Mouse (Mus musculus) liver, embryonic 15.5 days (tissue): Measurements from ENCODE around the gene Hist2h2bb. TPM values are rescaled to one million over a fixed set of nuclear protein-coding genes. Genes with fewer than 3 reads are reported as not detected.
"Not testable (repeated sequence)": the region's sequence is repeated elsewhere in the genome, so short reads cannot be mapped to it uniquely, and the experiment has no call there.

Experiments used
- ATAC-seq: fragments of 200-750 bp; cut with Nextera tagmentation; 2 replicates; pipeline ENCODE4 v1.8.0; 2017; ENCODE audit warnings: moderate number of reproducible peaks, mild to moderate bottlenecking, moderate library complexity; ENCODE audit not compliant: insufficient read depth
- H3K27ac ChIP-seq: fragments of 300-500 bp; sonication (generic); replicated peaks from 2 replicates; pipeline ENCODE4 v1.5.1; 2015; ENCODE audit warnings: mild to moderate bottlenecking, inconsistent platforms
- H3K27me3 ChIP-seq: fragments of 300-500 bp; sonication (generic); 2 replicates; pipeline ENCODE4 v1.6.1; 2015; ENCODE audit warnings: mild to moderate bottlenecking, inconsistent platforms
- H3K36me3 ChIP-seq: fragments of 300-500 bp; sonication (generic); replicated peaks from 2 replicates; pipeline ENCODE4 v1.6.1; 2015; ENCODE audit warnings: moderate library complexity, mild to moderate bottlenecking, inconsistent platforms
- H3K4me1 ChIP-seq: fragments of 300-500 bp; sonication (generic); replicated peaks from 2 replicates; pipeline ENCODE4 v1.6.1; 2015; ENCODE audit warnings: inconsistent platforms
- H3K4me2 ChIP-seq: fragments of 300-500 bp; sonication (generic); 2 replicates; pipeline ENCODE4 v1.6.1; 2015; ENCODE audit warnings: moderate library complexity, mild to moderate bottlenecking, inconsistent platforms
- H3K4me3 ChIP-seq: fragments of 300-500 bp; sonication (generic); replicated peaks from 2 replicates; pipeline ENCODE4 v1.5.1; 2015; ENCODE audit warnings: mild to moderate bottlenecking, inconsistent platforms
- H3K9ac ChIP-seq: fragments of 300-500 bp; sonication (generic); 2 replicates; pipeline ENCODE4 v1.6.1; 2015; ENCODE audit warnings: moderate library complexity, mild to moderate bottlenecking, inconsistent platforms
- H3K9me3 ChIP-seq: fragments of 300-500 bp; sonication (generic); replicated peaks from 2 replicates; pipeline ENCODE4 v1.6.1; 2016; ENCODE audit warnings: inconsistent platforms
- WGBS: fragments of 180-500 bp; shearing (Covaris S2); methylation state at CpG from one replicate; pipeline ENCODE4 v1.1.7; 2015; ENCODE audit warnings: mixed read lengths; ENCODE audit not compliant: insufficient replicate concordance; 5-methylcytosine and 5-hydroxymethylcytosine counted together
- polyA plus RNA-seq: library from polyadenylated mRNA; unstranded; fragments of >200 nt; fragmentation: Nextera tagmentation; extraction: Ambion mirVana; gene quantifications from 2 replicates; pipeline ENCODE4 v1.2.1, GENCODE M21; 2015

Hist2h2bb gene
- polyA plus RNA-seq, 1 experiment from 2014 or later, result 24.6 TPM

- Histone ChIP-seq H3K27ac (no peak overlapping the region), H3K27me3 (no peaks in the 10 kb centered on the region), H3K4me3 (no peak overlapping the region), H3K9me3 (no peaks in the 10 kb centered on the region), H3K36me3 (no peaks in the 10 kb centered on the region), H3K4me2 (no peak overlapping the region), H3K9ac (no peak overlapping the region), H3K4me1 (peaks cover 22% of the 10 kb centered on the region)
- WGBS, result 60% methylated on average over 4 of the region's 4 CpGs
- no peak for ATAC-seq
These were observed 38.4 kb upstream of the Hist2h2bb start for GRCm38 (mm10) chr3:96230910-96231757.

- Histone ChIP-seq H3K9ac (no peak overlapping the region), H3K4me2 (no peak overlapping the region), H3K27me3 (no peaks in the 10 kb centered on the region), H3K9me3 (no peaks in the 10 kb centered on the region), H3K27ac (no peak overlapping the region), H3K4me1 (peaks cover 22% of the 10 kb centered on the region), H3K36me3 (no peaks in the 10 kb centered on the region), H3K4me3 (no peak overlapping the region)
- no peak for ATAC-seq
- 38% methylated on average over 2 of the region's 2 CpGs for WGBS
These were observed 37.8 kb upstream of the Hist2h2bb start for GRCm38 (mm10) chr3:96231758-96232120.

GRCm38 (mm10) chr3:96234914-96235313 lies 34.6 kb upstream of the Hist2h2bb start:
- H3K9me3 ChIP-seq, result no peaks in the 10 kb centered on the region
- H3K4me2 ChIP-seq, result no peak overlapping the region
- 0 out of 2 replicates have a peak overlapping the region, but pooled peaks have one; percentile 65 for H3K4me3 ChIP-seq
- H3K4me1 ChIP-seq, result peaks cover 30% of the 10 kb centered on the region
- no peaks in the 10 kb centered on the region for H3K36me3 ChIP-seq
- H3K27ac ChIP-seq, result peak overlapping the region; percentile 95; the same call in 1 of the 2 replicates
- no peak overlapping the region for H3K9ac ChIP-seq
- no peaks in the 10 kb centered on the region for H3K27me3 ChIP-seq
- no peak for ATAC-seq
- WGBS, result 72% methylated on average over 2 of the region's 2 CpGs

GRCm38 (mm10) chr3:96235836-96236235 lies 33.7 kb upstream of the Hist2h2bb start:
- H3K4me1 ChIP-seq, result peaks cover 32% of the 10 kb centered on the region
- H3K9me3 ChIP-seq, result no peaks in the 10 kb centered on the region
- H3K36me3 ChIP-seq, result no peaks in the 10 kb centered on the region
- H3K27ac ChIP-seq, result peak overlapping the region; percentile 95
- ATAC-seq, result no peak
- peak overlapping the region; percentile 75 for H3K4me2 ChIP-seq
- H3K4me3 ChIP-seq, result peak overlapping the region; percentile 65
- 75% methylated on average over 3 of the region's 3 CpGs for WGBS
- H3K27me3 ChIP-seq, result no peaks in the 10 kb centered on the region
- H3K9ac ChIP-seq, result peak overlapping the region; percentile 19

- Histone ChIP-seq H3K36me3 (no peaks in the 10 kb centered on the region), H3K4me2 (peak overlapping the region; percentile 75), H3K27me3 (no peaks in the 10 kb centered on the region), H3K4me3 (peak overlapping the region; percentile 65), H3K9ac (peak overlapping the region; percentile 77), H3K27ac (peak overlapping the region; percentile 95), H3K4me1 (peaks cover 38% of the 10 kb centered on the region), H3K9me3 (no peaks in the 10 kb centered on the region)
- WGBS, result 66% methylated on average over 4 of the region's 4 CpGs
- ATAC-seq, result no peak
These were observed 32.7 kb upstream of the Hist2h2bb start for GRCm38 (mm10) chr3:96236834-96237334.

- Histone ChIP-seq H3K9me3 (no peaks in the 10 kb centered on the region), H3K27me3 (no peaks in the 10 kb centered on the region), H3K4me1 (peaks cover 42% of the 10 kb centered on the region), H3K9ac (peak overlapping the region; percentile 77), H3K36me3 (no peaks in the 10 kb centered on the region), H3K27ac (peak overlapping the region; percentile 95), H3K4me3 (peak overlapping the region; percentile 65), H3K4me2 (peak overlapping the region; percentile 75)
- WGBS, result 22% methylated on average over 7 of the region's 7 CpGs
- no peak for ATAC-seq
These were observed 32.1 kb upstream of the Hist2h2bb start for GRCm38 (mm10) chr3:96237335-96237903.

GRCm38 (mm10) chr3:96237904-96238511 lies 31.5 kb upstream of the Hist2h2bb start:
- H3K9me3 ChIP-seq, result no peaks in the 10 kb centered on the region
- H3K36me3 ChIP-seq, result no peaks in the 10 kb centered on the region
- H3K27ac ChIP-seq, result peak overlapping the region; percentile 95
- H3K27me3 ChIP-seq, result no peaks in the 10 kb centered on the region
- peak overlapping the region; percentile 65 for H3K4me3 ChIP-seq
- peak overlapping the region; percentile 75 for H3K4me2 ChIP-seq
- ATAC-seq, result no peak
- peaks cover 47% of the 10 kb centered on the region for H3K4me1 ChIP-seq
- peak overlapping the region; percentile 77 for H3K9ac ChIP-seq
- WGBS, result under 1% methylated on average over 12 of the region's 12 CpGs

- not testable (repeated sequence) for H3K36me3 ChIP-seq, H3K27me3 ChIP-seq, H3K9me3 ChIP-seq
- Histone ChIP-seq H3K4me1 (peaks cover 58% of the 10 kb centered on the region), H3K4me2 (peak within 1 kb of the TSS; percentile 75), H3K27ac (peak within 1 kb of the TSS; percentile 95), H3K4me3 (peak within 1 kb of the TSS; percentile 65), H3K9ac (peak within 1 kb of the TSS; percentile 77)
- 0% methylated on average over 27 of the region's 68 CpGs for WGBS
- ATAC-seq, result peak; percentile 81
These were observed 30.4 kb upstream of the Hist2h2bb start, which contains the start of gene Hist2h3c2 for GRCm38 (mm10) chr3:96238954-96239793. Gene Hist2h3c2, minus strand, starts transcription at chr3:96239127.

GRCm38 (mm10) chr3:96239949-96240798 lies 29.4 kb upstream of the Hist2h2bb start, which contains the start of gene Hist2h2aa2:
Gene Hist2h2aa2, minus strand, starts transcription at chr3:96240276.
- H3K9ac ChIP-seq, result peak within 1 kb of the TSS; percentile 52
- peak; percentile 61 for ATAC-seq
- H3K27me3 ChIP-seq, H3K9me3 ChIP-seq, H3K36me3 ChIP-seq: not testable (repeated sequence)
- H3K27ac ChIP-seq, result peak within 1 kb of the TSS; percentile 98
- H3K4me2 ChIP-seq, result peak within 1 kb of the TSS; percentile 64
- 2% methylated on average over 44 of the region's 85 CpGs for WGBS
- H3K4me1 ChIP-seq, result peaks cover 63% of the 10 kb centered on the region
- peak within 1 kb of the TSS; percentile 47 for H3K4me3 ChIP-seq

- H3K4me3 ChIP-seq, result peak overlapping the region; percentile 38
These were observed 28.8 kb upstream of the Hist2h2bb start for GRCm38 (mm10) chr3:96240799-96241197.

More at GRCm38 (mm10) chr3:96240799-96241197, 28.8 kb upstream of the Hist2h2bb start:
- Histone ChIP-seq H3K27me3 (no peaks in the 10 kb centered on the region), H3K36me3 (no peaks in the 10 kb centered on the region), H3K9ac (peak overlapping the region; percentile 52), H3K4me2 (peak overlapping the region; percentile 64), H3K27ac (peak overlapping the region; percentile 98), H3K4me1 (peaks cover 57% of the 10 kb centered on the region), H3K9me3 (no peaks in the 10 kb centered on the region)
- 79% methylated on average over 9 of the region's 9 CpGs for WGBS
- no peak for ATAC-seq
